Mouse (Mus musculus): Measurements from ENCODE around the gene Jak3. TPM values are rescaled to one million over a fixed set of nuclear protein-coding genes. Genes with fewer than 3 reads are reported as not detected.
A peak's percentile ranks its signal among the peaks of the same experiment; 100 is the strongest.

Gene Jak3
- polyA plus RNA-seq, 1 experiment from 2014 or later, result 5.2 TPM

DNA sequence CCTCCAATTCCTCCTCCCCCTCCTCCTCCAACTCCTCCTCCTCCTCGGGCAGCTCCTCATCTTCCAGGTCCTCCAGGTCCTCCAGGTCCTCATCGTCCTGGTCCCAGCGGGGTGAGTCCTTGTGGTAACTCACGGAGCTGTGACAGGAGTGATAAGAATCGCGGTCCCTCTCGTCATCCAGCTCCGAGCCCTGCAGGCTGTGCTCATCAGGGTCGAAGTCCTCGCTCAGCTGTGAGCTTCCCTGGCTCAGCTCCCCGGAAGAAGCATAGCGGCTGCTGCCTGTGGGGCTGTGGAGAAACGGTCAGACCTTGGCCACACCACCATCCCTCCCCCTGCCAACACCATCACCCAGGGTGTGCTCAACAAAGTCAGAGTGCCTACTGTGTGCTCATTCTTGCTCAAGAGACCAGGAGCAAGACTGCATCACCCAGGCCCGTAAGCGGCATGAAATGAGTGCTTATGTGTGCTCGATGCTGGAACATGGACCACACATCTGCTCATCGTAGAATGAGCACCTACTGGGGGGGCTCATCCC lies 17.5 kb upstream of the Jak3 start:
- Histone ChIP-seq H3K4me3 (ENCODE audit: low read length) (no peak overlapping the region), H3K36me3 (ENCODE audit: control insufficient read depth, insufficient read depth, low read length) (no peaks in the 10 kb centered on the region), H3K27ac (ENCODE audit: low read depth, low read length) (no peak overlapping the region), H3K9me3 (ENCODE audit: control insufficient read depth, low read length) (no peaks in the 10 kb centered on the region), H3K27me3 (ENCODE audit: control insufficient read depth, insufficient read depth, low read length) (peaks cover 59% of the 10 kb centered on the region), H3K4me2 (replicated peaks; ENCODE audit: low read depth, low read length) (no peak overlapping the region), H3K4me1 (ENCODE audit: control insufficient read depth, insufficient read depth, low read length) (peaks cover 8% of the 10 kb centered on the region; the same call in 1 of the 2 replicates), H3K9ac (ENCODE audit: low read depth, low read length) (no peak overlapping the region)
- no peak for ATAC-seq (ENCODE audit: low FRiP score, low TSS enrichment)
- WGBS, result 31% methylated on average over 17 of the region's 17 CpGs

DNA sequence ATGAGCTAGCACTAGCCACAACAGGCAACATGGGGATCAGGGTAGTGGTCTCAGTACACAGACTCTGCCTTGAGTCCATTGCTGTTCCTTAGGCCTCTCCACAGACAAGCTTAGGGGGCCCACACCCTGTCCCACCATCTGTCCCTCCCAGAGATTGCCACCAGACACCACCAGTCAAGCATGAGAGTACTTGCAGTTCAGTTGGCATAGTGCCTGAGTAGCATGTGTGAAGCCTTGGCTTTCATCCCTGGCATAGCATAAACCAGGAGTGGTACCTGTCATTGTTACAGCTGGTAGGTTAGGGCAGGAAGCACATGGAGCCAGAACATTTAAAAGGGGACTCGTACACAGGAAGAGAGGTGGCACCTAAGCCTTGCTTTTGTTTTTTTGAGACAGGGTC lies 16.3 kb upstream of the Jak3 start:
- H3K27me3 ChIP-seq (ENCODE audit: control insufficient read depth, insufficient read depth, low read length), result peaks cover 55% of the 10 kb centered on the region

DNA sequence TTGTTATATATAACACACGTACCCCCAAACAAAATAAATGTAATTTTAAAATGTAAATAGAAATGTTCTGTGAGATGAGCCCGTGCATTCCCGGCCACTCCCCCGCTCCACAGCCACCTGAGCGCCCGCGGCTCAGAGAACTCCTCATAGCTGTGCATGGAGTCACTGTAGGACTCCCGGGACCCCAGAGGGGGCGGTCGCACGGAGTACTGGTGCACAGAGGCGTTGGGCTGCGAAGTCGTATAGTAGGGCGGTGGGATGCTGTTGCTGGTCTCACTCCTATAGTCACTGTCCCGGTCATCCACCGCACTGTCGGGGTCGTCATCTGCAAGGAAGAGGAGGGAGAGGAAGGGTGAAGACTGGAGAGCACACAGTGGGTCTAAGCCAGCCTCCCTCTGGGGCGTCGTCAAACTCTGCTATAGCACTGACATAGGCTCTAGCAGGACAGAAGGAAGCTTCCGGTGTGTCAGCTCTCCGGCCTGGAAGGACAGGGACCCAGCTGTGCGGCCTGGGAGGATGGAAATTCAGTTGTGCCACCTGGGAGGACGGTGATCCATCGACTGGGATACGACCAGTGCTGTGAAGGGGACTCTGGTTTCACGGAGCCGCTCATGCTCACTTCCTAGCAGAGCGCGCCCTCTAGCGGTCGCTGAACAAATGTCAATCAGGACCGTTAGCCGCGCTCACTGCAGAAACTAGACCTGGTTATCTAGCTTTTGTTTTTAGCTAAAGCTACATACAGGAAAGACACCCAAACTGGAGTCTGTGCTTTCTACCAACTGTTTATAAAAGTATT lies 15.6 kb upstream of the Jak3 start:
- Histone ChIP-seq H3K27ac (ENCODE audit: low read depth, low read length) (no peak overlapping the region), H3K9ac (ENCODE audit: low read depth, low read length) (no peak overlapping the region), H3K4me1 (ENCODE audit: control insufficient read depth, insufficient read depth, low read length) (peaks cover 4% of the 10 kb centered on the region; the same call in 1 of the 2 replicates), H3K4me3 (ENCODE audit: low read length) (no peak overlapping the region), H3K27me3 (ENCODE audit: control insufficient read depth, insufficient read depth, low read length) (peaks cover 47% of the 10 kb centered on the region), H3K36me3 (ENCODE audit: control insufficient read depth, insufficient read depth, low read length) (no peaks in the 10 kb centered on the region), H3K9me3 (ENCODE audit: control insufficient read depth, low read length) (no peaks in the 10 kb centered on the region), H3K4me2 (replicated peaks; ENCODE audit: low read depth, low read length) (no peak overlapping the region)
- WGBS, result 7% methylated on average over 36 of the region's 36 CpGs
- ATAC-seq (ENCODE audit: low FRiP score, low TSS enrichment), result peak; percentile 65

More for the DNA sequence above, 16.3 kb upstream of the Jak3 start:
- no peaks in the 10 kb centered on the region for H3K36me3 ChIP-seq (ENCODE audit: control insufficient read depth, insufficient read depth, low read length)
- peaks cover 6% of the 10 kb centered on the region; the same call in 1 of the 2 replicates for H3K4me1 ChIP-seq (ENCODE audit: control insufficient read depth, insufficient read depth, low read length)
- H3K9ac ChIP-seq (ENCODE audit: low read depth, low read length), result no peak overlapping the region
- H3K4me2 ChIP-seq (replicated peaks; ENCODE audit: low read depth, low read length), result no peak overlapping the region
- no peak overlapping the region for H3K27ac ChIP-seq (ENCODE audit: low read depth, low read length)
- no peak for ATAC-seq (ENCODE audit: low FRiP score, low TSS enrichment)
- H3K9me3 ChIP-seq (ENCODE audit: control insufficient read depth, low read length), result no peaks in the 10 kb centered on the region
- WGBS, result 74% methylated on average over 1 of the region's 1 CpGs
- H3K4me3 ChIP-seq (ENCODE audit: low read length), result no peak overlapping the region

DNA sequence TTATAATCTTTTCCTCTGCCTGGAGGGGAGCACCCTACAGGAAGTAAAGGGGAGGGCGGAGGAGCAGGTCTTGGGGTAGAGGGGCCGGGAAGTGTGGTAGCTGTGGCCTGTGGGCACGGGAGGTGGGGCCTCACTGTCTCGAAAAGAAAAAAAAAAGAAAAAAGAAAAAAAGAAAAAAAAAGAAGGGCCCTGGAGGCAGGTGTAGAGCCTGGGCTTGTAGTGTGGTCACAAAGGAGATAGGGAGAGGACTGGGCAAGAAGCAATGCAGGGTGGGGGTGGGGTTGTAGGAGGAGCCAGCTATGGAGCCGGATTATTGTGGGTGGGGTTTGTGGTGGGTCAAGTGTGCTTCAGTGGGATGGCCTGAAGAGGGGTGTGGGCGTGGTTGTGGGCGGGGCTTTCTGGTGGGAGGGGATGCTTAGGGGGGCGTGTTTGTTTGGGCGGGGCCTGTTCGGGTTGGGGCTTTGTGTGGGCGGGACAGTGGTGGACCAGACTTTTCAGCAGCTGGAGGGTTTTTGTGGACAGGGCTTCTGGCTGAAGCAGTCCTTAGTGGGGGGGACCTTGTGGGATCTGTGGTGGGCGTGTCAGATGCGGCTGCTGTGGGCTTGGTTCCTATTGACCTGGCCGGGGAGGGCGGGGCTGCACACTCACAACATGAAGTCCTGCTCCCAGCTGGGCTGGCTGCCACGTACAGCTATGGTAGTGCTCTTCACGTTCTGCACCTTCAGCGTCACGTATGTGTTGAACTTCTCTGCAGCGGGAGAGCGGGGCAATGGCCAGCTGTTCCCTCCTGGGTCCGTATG lies 10.6 kb upstream of the Jak3 start:
- peaks cover 41% of the 10 kb centered on the region for H3K27me3 ChIP-seq (ENCODE audit: control insufficient read depth, insufficient read depth, low read length)
- WGBS, result 4% methylated on average over 22 of the region's 22 CpGs
- H3K4me3 ChIP-seq (ENCODE audit: low read length), result peak overlapping the region; percentile 10
- H3K9ac ChIP-seq (ENCODE audit: low read depth, low read length), result no peak overlapping the region
- H3K9me3 ChIP-seq (ENCODE audit: control insufficient read depth, low read length), result no peaks in the 10 kb centered on the region
- no peak overlapping the region for H3K27ac ChIP-seq (ENCODE audit: low read depth, low read length)
- ATAC-seq (ENCODE audit: low FRiP score, low TSS enrichment), result peak; percentile 59
- peaks cover 14% of the 10 kb centered on the region; the same call in 1 of the 2 replicates for H3K4me1 ChIP-seq (ENCODE audit: control insufficient read depth, insufficient read depth, low read length)
- H3K4me2 ChIP-seq (replicated peaks; ENCODE audit: low read depth, low read length), result peak overlapping the region; percentile 27
- H3K36me3 ChIP-seq (ENCODE audit: control insufficient read depth, insufficient read depth, low read length), result no peaks in the 10 kb centered on the region

DNA sequence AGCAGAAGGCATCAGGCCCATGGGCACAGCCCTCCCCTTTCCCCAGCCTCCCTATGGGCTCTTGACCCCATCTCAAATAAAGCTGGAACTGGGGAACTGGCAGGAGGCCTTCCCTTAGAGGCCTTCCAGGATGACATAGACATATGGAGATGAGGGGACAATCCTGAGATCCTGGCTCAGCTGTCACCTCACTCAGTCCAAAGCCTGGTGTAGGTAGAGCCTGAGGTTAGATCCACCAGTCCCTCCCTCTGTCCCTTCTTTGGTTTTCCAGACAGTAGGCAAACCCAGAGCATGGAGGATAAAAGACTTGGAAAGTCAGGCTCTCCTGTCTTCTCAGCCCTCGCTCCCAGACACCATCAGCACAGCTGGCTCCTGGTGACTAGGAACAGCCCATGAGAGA lies 9.2 kb upstream of the Jak3 start:
- H3K9me3 ChIP-seq (ENCODE audit: control insufficient read depth, low read length), result no peaks in the 10 kb centered on the region
- 26% methylated on average over 1 of the region's 1 CpGs for WGBS
- ATAC-seq (ENCODE audit: low FRiP score, low TSS enrichment), result no peak
- H3K4me3 ChIP-seq (ENCODE audit: low read length), result no peak overlapping the region
- no peak overlapping the region for H3K4me2 ChIP-seq (replicated peaks; ENCODE audit: low read depth, low read length)
- H3K27me3 ChIP-seq (ENCODE audit: control insufficient read depth, insufficient read depth, low read length), result peaks cover 41% of the 10 kb centered on the region
- H3K4me1 ChIP-seq (ENCODE audit: control insufficient read depth, insufficient read depth, low read length), result peaks cover 23% of the 10 kb centered on the region; the same call in 1 of the 2 replicates
- no peaks in the 10 kb centered on the region for H3K36me3 ChIP-seq (ENCODE audit: control insufficient read depth, insufficient read depth, low read length)
- no peak overlapping the region for H3K27ac ChIP-seq (ENCODE audit: low read depth, low read length)
- H3K9ac ChIP-seq (ENCODE audit: low read depth, low read length), result no peak overlapping the region

DNA sequence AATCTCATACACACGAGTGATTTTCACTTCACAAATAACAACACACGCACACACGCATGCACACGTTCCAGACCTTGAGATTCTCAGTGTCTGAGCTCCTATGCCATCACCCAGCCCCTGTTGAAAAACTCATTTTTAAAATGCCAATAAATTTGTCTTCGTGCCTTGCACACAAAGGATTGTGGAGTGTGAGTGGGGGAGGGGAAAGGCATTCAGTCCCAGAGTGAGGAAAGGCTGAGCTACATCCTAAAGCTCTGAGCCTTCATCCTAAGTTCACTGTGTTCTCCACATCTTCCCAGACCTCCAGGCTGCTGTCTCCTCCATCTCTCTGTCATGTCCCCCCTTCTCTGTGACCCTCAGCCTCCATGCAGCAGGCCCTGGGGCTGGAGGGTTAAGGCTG lies 8.8 kb upstream of the Jak3 start:
- no peaks in the 10 kb centered on the region for H3K9me3 ChIP-seq (ENCODE audit: control insufficient read depth, low read length)
- H3K27me3 ChIP-seq (ENCODE audit: control insufficient read depth, insufficient read depth, low read length), result peaks cover 41% of the 10 kb centered on the region

DNA sequence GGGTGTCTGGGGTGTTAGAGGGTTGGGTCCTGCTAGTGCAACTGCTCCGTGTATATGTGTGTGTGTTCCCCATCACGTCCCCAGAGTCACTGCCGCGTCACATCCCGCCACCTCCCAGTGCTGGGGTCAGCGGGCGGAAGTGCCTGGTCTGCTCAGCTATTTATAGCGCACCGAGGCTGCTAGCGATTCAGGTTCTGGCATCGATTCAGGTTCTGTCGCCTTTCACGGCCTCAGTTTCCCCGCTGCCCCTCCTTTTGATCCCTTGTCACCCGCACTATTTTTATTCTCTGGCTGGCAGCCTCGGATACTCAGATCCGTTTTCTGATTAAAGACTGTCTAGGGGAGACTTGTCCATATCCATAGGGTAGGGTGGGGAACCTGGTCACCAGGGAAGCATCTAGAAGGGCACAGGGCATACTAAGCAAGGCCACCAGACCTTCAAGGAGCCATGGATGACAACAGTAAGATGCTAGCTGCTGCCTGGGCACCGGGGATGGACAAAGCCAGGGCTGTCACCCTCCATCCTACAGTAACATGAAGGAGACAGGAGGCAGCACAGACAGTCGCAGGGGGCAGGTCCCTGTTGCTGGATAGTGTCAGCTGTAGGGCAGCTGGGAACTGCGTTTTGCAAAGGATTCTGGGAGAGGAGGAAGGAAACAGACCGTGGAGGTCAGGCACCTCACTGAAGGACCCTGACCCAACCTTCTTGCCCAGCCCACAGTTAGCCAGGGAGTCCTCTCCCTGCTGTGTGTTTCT lies 7.7 kb upstream of the Jak3 start:
- peaks cover 41% of the 10 kb centered on the region for H3K27me3 ChIP-seq (ENCODE audit: control insufficient read depth, insufficient read depth, low read length)
- no peaks in the 10 kb centered on the region for H3K36me3 ChIP-seq (ENCODE audit: control insufficient read depth, insufficient read depth, low read length)
- no peak overlapping the region for H3K27ac ChIP-seq (ENCODE audit: low read depth, low read length)
- H3K4me1 ChIP-seq (ENCODE audit: control insufficient read depth, insufficient read depth, low read length), result peaks cover 25% of the 10 kb centered on the region; the same call in 1 of the 2 replicates
- peak overlapping the region; percentile 29 for H3K4me2 ChIP-seq (replicated peaks; ENCODE audit: low read depth, low read length)
- ATAC-seq (ENCODE audit: low FRiP score, low TSS enrichment), result no peak
- peak overlapping the region; percentile 14; the same call in 1 of the 2 replicates for H3K9ac ChIP-seq (ENCODE audit: low read depth, low read length)
- no peaks in the 10 kb centered on the region for H3K9me3 ChIP-seq (ENCODE audit: control insufficient read depth, low read length)
- WGBS, result 2% methylated on average over 21 of the region's 21 CpGs
- 0 out of 2 replicates have a peak overlapping the region, but pooled peaks have one; percentile 10 for H3K4me3 ChIP-seq (ENCODE audit: low read length)

More for the DNA sequence above, 8.8 kb upstream of the Jak3 start:
- no peak for ATAC-seq (ENCODE audit: low FRiP score, low TSS enrichment)
- Histone ChIP-seq H3K27ac (ENCODE audit: low read depth, low read length) (no peak overlapping the region), H3K36me3 (ENCODE audit: control insufficient read depth, insufficient read depth, low read length) (no peaks in the 10 kb centered on the region), H3K4me1 (ENCODE audit: control insufficient read depth, insufficient read depth, low read length) (peaks cover 25% of the 10 kb centered on the region; the same call in 1 of the 2 replicates), H3K4me3 (ENCODE audit: low read length) (no peak overlapping the region), H3K4me2 (replicated peaks; ENCODE audit: low read depth, low read length) (no peak overlapping the region), H3K9ac (ENCODE audit: low read depth, low read length) (no peak overlapping the region)
- WGBS, result 61% methylated on average over 5 of the region's 5 CpGs

DNA sequence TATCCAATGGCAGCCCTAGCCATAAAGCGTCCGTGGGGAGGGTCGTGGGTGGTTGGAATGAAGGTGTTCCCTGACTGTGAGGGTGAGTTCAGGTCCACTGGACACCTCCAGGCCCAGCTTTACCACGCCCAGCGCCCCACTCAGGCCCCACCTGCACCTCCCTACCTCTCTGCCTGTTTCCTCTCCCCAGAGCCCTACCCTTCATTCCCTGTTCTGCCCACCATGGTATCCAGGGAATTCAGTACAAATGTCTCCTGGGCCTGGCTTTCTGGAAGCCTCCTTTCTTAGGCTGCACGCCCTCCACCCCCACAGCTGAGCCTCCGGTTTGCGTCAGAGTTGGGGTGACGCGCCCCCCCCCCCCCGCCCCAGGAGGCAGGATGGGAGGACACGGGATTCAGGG lies 5.9 kb upstream of the Jak3 start:
- Histone ChIP-seq H3K4me3 (ENCODE audit: low read length) (peak overlapping the region; percentile 43), H3K4me1 (ENCODE audit: control insufficient read depth, insufficient read depth, low read length) (peaks cover 25% of the 10 kb centered on the region; the same call in 1 of the 2 replicates), H3K27me3 (ENCODE audit: control insufficient read depth, insufficient read depth, low read length) (peaks cover 34% of the 10 kb centered on the region), H3K9ac (ENCODE audit: low read depth, low read length) (no peak overlapping the region), H3K36me3 (ENCODE audit: control insufficient read depth, insufficient read depth, low read length) (no peaks in the 10 kb centered on the region), H3K27ac (ENCODE audit: low read depth, low read length) (no peak overlapping the region), H3K4me2 (replicated peaks; ENCODE audit: low read depth, low read length) (peak overlapping the region; percentile 90), H3K9me3 (ENCODE audit: control insufficient read depth, low read length) (no peaks in the 10 kb centered on the region)
- no peak for ATAC-seq (ENCODE audit: low FRiP score, low TSS enrichment)
- WGBS, result 6% methylated on average over 11 of the region's 12 CpGs

All from kidney, embryonic 14.5 days (tissue).